Mouse (Mus musculus): Measurements from ENCODE around the gene Trpm5. TPM values are rescaled to one million over a fixed set of nuclear protein-coding genes. Genes with fewer than 3 reads are reported as not detected.

Gene Trpm5
- polyA plus RNA-seq, 1 experiment from 2014 or later, result 2.9 TPM

GRCm38 (mm10) chr7:143123876-143124669, 29.6 kb upstream of the Trpm5 start:
- ATAC-seq (ENCODE audit: insufficient number of reproducible peaks, low FRiP score, low TSS enrichment, low read depth) (peak; percentile 95), DNase-seq (ENCODE audit: low spot score) (peak; percentile 89)
- Histone ChIP-seq H3K36me3 (ENCODE audit: control insufficient read depth, insufficient read depth, low read length) (no peaks in the 10 kb centered on the region), H3K4me1 (ENCODE audit: control insufficient read depth, insufficient read depth, low read length) (peaks cover 23% of the 10 kb centered on the region), H3K4me2 (ENCODE audit: low read depth, severe bottlenecking) (no peak overlapping the region), H3K9me3 (ENCODE audit: control insufficient read depth, low read length) (no peaks in the 10 kb centered on the region), H3K9ac (ENCODE audit: low read length) (peak overlapping the region; percentile 1; the same call in 1 of the 2 replicates), H3K4me3 (ENCODE audit: low read depth, low read length) (no peak overlapping the region), H3K27ac (replicated peaks; ENCODE audit: low read depth, low read length) (peak overlapping the region; percentile 82), H3K27me3 (ENCODE audit: control insufficient read depth, insufficient read depth, low read length) (no peaks in the 10 kb centered on the region)
- 11% methylated on average over 6 of the region's 6 CpGs for WGBS

DNA sequence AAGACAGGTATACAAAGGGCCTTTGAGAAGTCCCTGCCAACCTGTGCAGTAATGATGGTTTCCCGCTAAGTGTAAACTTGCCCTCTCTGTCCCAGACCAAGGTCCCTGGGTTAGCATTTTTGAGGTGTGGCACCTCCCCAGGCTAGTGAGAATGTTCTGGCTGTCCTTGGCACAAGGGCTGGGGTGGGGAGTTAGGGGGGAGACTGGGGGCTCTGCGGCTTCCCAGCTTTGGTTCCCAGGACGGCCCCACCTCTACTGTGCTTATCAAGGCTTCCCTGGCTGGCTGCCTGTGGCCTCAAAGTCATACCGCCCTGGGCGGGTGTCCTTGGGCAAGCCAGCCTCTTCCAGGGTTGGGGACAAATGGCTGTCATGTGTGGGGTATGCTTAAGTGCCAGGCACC, 27.7 kb upstream of the Trpm5 start:
- DNase-seq (ENCODE audit: low spot score) (no peak), ATAC-seq (ENCODE audit: insufficient number of reproducible peaks, low FRiP score, low TSS enrichment, low read depth) (no peak)
- Histone ChIP-seq H3K9me3 (ENCODE audit: control insufficient read depth, low read length) (no peaks in the 10 kb centered on the region), H3K4me1 (ENCODE audit: control insufficient read depth, insufficient read depth, low read length) (peaks cover 23% of the 10 kb centered on the region), H3K4me2 (ENCODE audit: low read depth, severe bottlenecking) (no peak overlapping the region), H3K27me3 (ENCODE audit: control insufficient read depth, insufficient read depth, low read length) (no peaks in the 10 kb centered on the region), H3K36me3 (ENCODE audit: control insufficient read depth, insufficient read depth, low read length) (no peaks in the 10 kb centered on the region), H3K9ac (ENCODE audit: low read length) (no peak overlapping the region), H3K4me3 (ENCODE audit: low read depth, low read length) (no peak overlapping the region), H3K27ac (replicated peaks; ENCODE audit: low read depth, low read length) (no peak overlapping the region)
- 73% methylated on average over 5 of the region's 5 CpGs for WGBS

GRCm38 (mm10) chr7:143119826-143120225, 25.4 kb upstream of the Trpm5 start:
- WGBS, result 73% methylated on average over 3 of the region's 3 CpGs
- Histone ChIP-seq H3K4me3 (ENCODE audit: low read depth, low read length) (no peak overlapping the region), H3K4me1 (ENCODE audit: control insufficient read depth, insufficient read depth, low read length) (peaks cover 17% of the 10 kb centered on the region), H3K9ac (ENCODE audit: low read length) (no peak overlapping the region), H3K4me2 (ENCODE audit: low read depth, severe bottlenecking) (no peak overlapping the region), H3K36me3 (ENCODE audit: control insufficient read depth, insufficient read depth, low read length) (no peaks in the 10 kb centered on the region), H3K27me3 (ENCODE audit: control insufficient read depth, insufficient read depth, low read length) (no peaks in the 10 kb centered on the region), H3K9me3 (ENCODE audit: control insufficient read depth, low read length) (no peaks in the 10 kb centered on the region), H3K27ac (replicated peaks; ENCODE audit: low read depth, low read length) (peak overlapping the region; percentile 33)
- DNase-seq (ENCODE audit: low spot score) (no peak), ATAC-seq (ENCODE audit: insufficient number of reproducible peaks, low FRiP score, low TSS enrichment, low read depth) (no peak)

DNA sequence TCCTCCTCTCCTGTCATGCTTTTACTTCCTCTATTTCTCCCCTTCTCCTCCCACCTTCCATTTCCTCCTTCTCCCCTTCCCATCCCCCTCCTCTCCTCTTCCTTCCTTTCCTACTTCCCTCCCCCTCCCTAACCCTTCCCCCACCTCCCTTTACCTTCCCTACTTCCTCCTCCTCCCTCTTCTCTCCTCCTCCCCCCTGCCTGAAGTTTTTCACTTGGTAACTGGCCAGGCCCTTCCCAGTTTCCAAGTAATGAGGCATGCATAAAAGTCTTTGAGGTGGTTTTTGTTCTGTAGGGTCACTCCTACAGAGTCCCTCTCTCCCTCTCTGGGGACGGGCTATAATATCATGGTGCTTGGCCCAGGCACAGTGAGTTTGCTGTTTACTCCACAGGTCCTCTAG, 25.0 kb upstream of the Trpm5 start:
- Histone ChIP-seq H3K4me3 (ENCODE audit: low read depth, low read length) (no peak overlapping the region), H3K4me2 (ENCODE audit: low read depth, severe bottlenecking) (no peak overlapping the region), H3K9me3 (ENCODE audit: control insufficient read depth, low read length) (no peaks in the 10 kb centered on the region), H3K27me3 (ENCODE audit: control insufficient read depth, insufficient read depth, low read length) (no peaks in the 10 kb centered on the region), H3K36me3 (ENCODE audit: control insufficient read depth, insufficient read depth, low read length) (no peaks in the 10 kb centered on the region), H3K4me1 (ENCODE audit: control insufficient read depth, insufficient read depth, low read length) (peaks cover 13% of the 10 kb centered on the region), H3K27ac (replicated peaks; ENCODE audit: low read depth, low read length) (peak overlapping the region; percentile 24), H3K9ac (ENCODE audit: low read length) (no peak overlapping the region)
- WGBS, result 50% methylated on average over 1 of the region's 1 CpGs
- DNase-seq (ENCODE audit: low spot score) (no peak), ATAC-seq (ENCODE audit: insufficient number of reproducible peaks, low FRiP score, low TSS enrichment, low read depth) (no peak)

DNA sequence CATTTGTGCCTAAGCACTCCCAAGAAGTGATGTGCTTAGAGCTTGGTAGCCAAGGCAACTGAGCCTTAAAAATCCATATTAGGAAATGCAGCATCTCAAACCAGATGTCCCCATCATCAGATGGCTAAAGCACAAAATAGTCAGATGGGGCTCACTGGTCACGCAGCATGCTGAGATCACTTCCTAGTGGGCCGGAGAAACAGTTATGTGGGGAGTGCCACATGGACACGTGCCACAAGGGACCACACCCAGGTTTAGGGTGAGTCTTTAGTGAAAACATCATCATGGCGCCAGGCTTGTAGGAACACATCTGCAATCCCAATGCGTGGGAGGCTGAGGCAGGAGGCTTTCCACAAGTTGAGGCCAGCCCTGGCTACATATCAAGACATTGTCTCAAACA, 22.1 kb upstream of the Trpm5 start:
- 87% methylated on average over 5 of the region's 5 CpGs for WGBS
- Histone ChIP-seq H3K4me1 (ENCODE audit: control insufficient read depth, insufficient read depth, low read length) (no peaks in the 10 kb centered on the region; the same call in 1 of the 2 replicates), H3K9me3 (ENCODE audit: control insufficient read depth, low read length) (no peaks in the 10 kb centered on the region), H3K9ac (ENCODE audit: low read length) (no peak overlapping the region), H3K27me3 (ENCODE audit: control insufficient read depth, insufficient read depth, low read length) (no peaks in the 10 kb centered on the region), H3K27ac (replicated peaks; ENCODE audit: low read depth, low read length) (no peak overlapping the region), H3K36me3 (ENCODE audit: control insufficient read depth, insufficient read depth, low read length) (no peaks in the 10 kb centered on the region), H3K4me2 (ENCODE audit: low read depth, severe bottlenecking) (no peak overlapping the region), H3K4me3 (ENCODE audit: low read depth, low read length) (no peak overlapping the region)
- DNase-seq (ENCODE audit: low spot score), result no peak
- no peak for ATAC-seq (ENCODE audit: insufficient number of reproducible peaks, low FRiP score, low TSS enrichment, low read depth)

DNA sequence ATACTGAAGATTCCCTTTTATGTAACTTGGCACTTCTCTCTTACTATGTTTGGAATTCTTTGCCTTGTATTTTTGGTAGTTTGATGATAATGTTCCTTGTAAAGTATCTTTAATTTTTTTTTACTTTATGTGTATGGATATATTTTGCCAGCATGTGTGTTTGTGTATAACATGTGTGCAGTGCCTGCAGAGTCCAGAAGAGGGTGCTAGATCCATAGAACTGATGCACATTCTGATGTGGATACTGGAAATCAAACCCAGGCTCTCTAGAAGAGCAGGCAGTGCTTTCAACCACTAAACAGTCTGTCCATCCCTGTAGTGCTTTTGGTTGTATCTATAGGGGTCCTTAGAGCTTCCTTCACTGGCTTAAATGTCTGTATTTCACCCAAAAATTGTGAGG, 20.3 kb upstream of the Trpm5 start:
- Histone ChIP-seq H3K27ac (replicated peaks; ENCODE audit: low read depth, low read length) (no peak overlapping the region), H3K9ac (ENCODE audit: low read length) (no peak overlapping the region), H3K36me3 (ENCODE audit: control insufficient read depth, insufficient read depth, low read length) (no peaks in the 10 kb centered on the region), H3K9me3 (ENCODE audit: control insufficient read depth, low read length) (no peaks in the 10 kb centered on the region), H3K27me3 (ENCODE audit: control insufficient read depth, insufficient read depth, low read length) (no peaks in the 10 kb centered on the region), H3K4me2 (ENCODE audit: low read depth, severe bottlenecking) (no peak overlapping the region), H3K4me1 (ENCODE audit: control insufficient read depth, insufficient read depth, low read length) (no peaks in the 10 kb centered on the region; the same call in 1 of the 2 replicates), H3K4me3 (ENCODE audit: low read depth, low read length) (no peak overlapping the region)
- DNase-seq (ENCODE audit: low spot score) (no peak), ATAC-seq (ENCODE audit: insufficient number of reproducible peaks, low FRiP score, low TSS enrichment, low read depth) (no peak)

GRCm38 (mm10) chr7:143112395-143112794, 18.0 kb upstream of the Trpm5 start:
- no peak for DNase-seq (ENCODE audit: low spot score)
- Histone ChIP-seq H3K9ac (ENCODE audit: low read length) (no peak overlapping the region), H3K4me1 (ENCODE audit: control insufficient read depth, insufficient read depth, low read length) (peaks cover under 1% of the 10 kb centered on the region; the same call in 1 of the 2 replicates)

GRCm38 (mm10) chr7:143111719-143112118, 17.3 kb upstream of the Trpm5 start:
- ATAC-seq (ENCODE audit: insufficient number of reproducible peaks, low FRiP score, low TSS enrichment, low read depth) (no peak), DNase-seq (ENCODE audit: low spot score) (no peak)
- Histone ChIP-seq H3K27me3 (ENCODE audit: control insufficient read depth, insufficient read depth, low read length) (peaks cover 28% of the 10 kb centered on the region), H3K4me2 (ENCODE audit: low read depth, severe bottlenecking) (no peak overlapping the region), H3K9me3 (ENCODE audit: control insufficient read depth, low read length) (no peaks in the 10 kb centered on the region), H3K9ac (ENCODE audit: low read length) (no peak overlapping the region), H3K4me3 (ENCODE audit: low read depth, low read length) (no peak overlapping the region), H3K36me3 (ENCODE audit: control insufficient read depth, insufficient read depth, low read length) (no peaks in the 10 kb centered on the region), H3K27ac (replicated peaks; ENCODE audit: low read depth, low read length) (no peak overlapping the region), H3K4me1 (ENCODE audit: control insufficient read depth, insufficient read depth, low read length) (peaks cover 7% of the 10 kb centered on the region)
- 63% methylated on average over 4 of the region's 4 CpGs for WGBS

More at GRCm38 (mm10) chr7:143112395-143112794, 18.0 kb upstream of the Trpm5 start:
- H3K27me3 ChIP-seq (ENCODE audit: control insufficient read depth, insufficient read depth, low read length), result peaks cover 21% of the 10 kb centered on the region
- H3K27ac ChIP-seq (replicated peaks; ENCODE audit: low read depth, low read length), result no peak overlapping the region
- H3K36me3 ChIP-seq (ENCODE audit: control insufficient read depth, insufficient read depth, low read length), result no peaks in the 10 kb centered on the region
- no peak overlapping the region for H3K4me2 ChIP-seq (ENCODE audit: low read depth, severe bottlenecking)
- WGBS, result 31% methylated on average over 1 of the region's 1 CpGs
- no peaks in the 10 kb centered on the region for H3K9me3 ChIP-seq (ENCODE audit: control insufficient read depth, low read length)
- no peak for ATAC-seq (ENCODE audit: insufficient number of reproducible peaks, low FRiP score, low TSS enrichment, low read depth)
- no peak overlapping the region for H3K4me3 ChIP-seq (ENCODE audit: low read depth, low read length)

All from limb, embryonic 11.5 days (tissue).